Mouse (Mus musculus) hindbrain, embryonic 16.5 days (tissue): Measurements from ENCODE around the gene Capg. TPM values are rescaled to one million over a fixed set of nuclear protein-coding genes. Genes with fewer than 3 reads are reported as not detected.

Source experiments
- ATAC-seq: fragments of 200-750 bp; cut with Nextera tagmentation; 2 replicates; pipeline ENCODE4 v1.8.0; 2017; ENCODE audit warnings: moderate TSS enrichment, moderate library complexity
- H3K27ac ChIP-seq: fragments of 300-500 bp; sonication (generic); 2 replicates; pipeline ENCODE4 v1.5.1; 2014; ENCODE audit warnings: low read depth, mild to moderate bottlenecking, control low read depth, low read length, moderate library complexity
- H3K27me3 ChIP-seq: fragments of 300-500 bp; sonication (generic); replicated peaks from 2 replicates; pipeline ENCODE4 v1.6.1; 2014; ENCODE audit warnings: low read length; ENCODE audit not compliant: control insufficient read depth, insufficient read depth
- H3K36me3 ChIP-seq: fragments of 300-500 bp; sonication (generic); 2 replicates; pipeline ENCODE4 v1.6.1; 2014; ENCODE audit warnings: mild to moderate bottlenecking, low read length, moderate library complexity, mixed read lengths; ENCODE audit not compliant: control insufficient read depth, insufficient read depth
- H3K4me1 ChIP-seq: fragments of 300-500 bp; sonication (generic); 2 replicates; pipeline ENCODE4 v1.6.1; 2014; ENCODE audit warnings: low read depth, low read length; ENCODE audit not compliant: control insufficient read depth, insufficient read depth
- H3K4me2 ChIP-seq: fragments of 300-500 bp; sonication (generic); 2 replicates; pipeline ENCODE4 v1.6.1; 2014; ENCODE audit warnings: mild to moderate bottlenecking, low read length, control low read depth, moderate library complexity
- H3K4me3 ChIP-seq: fragments of 300-500 bp; sonication (generic); 2 replicates; pipeline ENCODE4 v1.5.1; 2014; ENCODE audit warnings: mild to moderate bottlenecking, low read length, control low read depth, moderate library complexity
- H3K9ac ChIP-seq: fragments of 300-500 bp; sonication (generic); 2 replicates; pipeline ENCODE4 v1.6.1; 2014; ENCODE audit warnings: low read depth, mild to moderate bottlenecking, control low read depth, low read length, moderate library complexity
- H3K9me3 ChIP-seq: fragments of 300-500 bp; sonication (generic); 2 replicates; pipeline ENCODE4 v1.6.1; 2014; ENCODE audit warnings: mild to moderate bottlenecking, low read length, moderate library complexity; ENCODE audit not compliant: control insufficient read depth
- WGBS: fragments of 180-500 bp; shearing (Covaris S2); extraction: QIAGEN DNeasy Blood & Tissue Kit; methylation state at CpG from one replicate; pipeline ENCODE4 v1.1.7; 2014; 5-methylcytosine and 5-hydroxymethylcytosine counted together
- polyA plus RNA-seq: library from polyadenylated mRNA; unstranded; fragments of >200 nt; fragmentation: Nextera tagmentation; extraction: Ambion mirVana; gene quantifications from 2 replicates; pipeline ENCODE4 v1.2.1, GENCODE M21; 2015

Capg gene
- polyA plus RNA-seq, 1 experiment from 2014 or later, result 10.2 TPM

- Histone ChIP-seq H3K9ac (peak overlapping the region; percentile 66), H3K36me3 (no peaks in the 10 kb centered on the region), H3K4me1 (peaks cover 26% of the 10 kb centered on the region), H3K27ac (peak overlapping the region; percentile 95), H3K27me3 (no peaks in the 10 kb centered on the region), H3K4me2 (peak overlapping the region; percentile 68), H3K4me3 (peak overlapping the region; percentile 36), H3K9me3 (no peaks in the 10 kb centered on the region)
- ATAC-seq, result peak; percentile 90
- 1% methylated on average over 33 of the region's 33 CpGs for WGBS
Observed at GRCm38 (mm10) chr6:72512386-72513070, 31.7 kb upstream of the Capg start.

- Histone ChIP-seq H3K9me3 (no peaks in the 10 kb centered on the region), H3K27ac (peak overlapping the region; percentile 95), H3K4me1 (peaks cover 26% of the 10 kb centered on the region), H3K9ac (peak overlapping the region; percentile 66), H3K4me2 (peak overlapping the region; percentile 68), H3K36me3 (no peaks in the 10 kb centered on the region), H3K4me3 (peak overlapping the region; percentile 36), H3K27me3 (no peaks in the 10 kb centered on the region)
- 23% methylated on average over 7 of the region's 7 CpGs for WGBS
- ATAC-seq, result peak; percentile 7
Observed at GRCm38 (mm10) chr6:72513071-72513440, 31.1 kb upstream of the Capg start.

- Histone ChIP-seq H3K4me1 (peaks cover 37% of the 10 kb centered on the region), H3K9ac (no peak overlapping the region), H3K9me3 (no peaks in the 10 kb centered on the region), H3K4me3 (no peak overlapping the region), H3K27me3 (no peaks in the 10 kb centered on the region), H3K36me3 (no peaks in the 10 kb centered on the region), H3K27ac (no peak overlapping the region), H3K4me2 (no peak overlapping the region)
- WGBS, result 83% methylated on average over 6 of the region's 6 CpGs
- ATAC-seq, result no peak
Observed at GRCm38 (mm10) chr6:72515644-72516043, 28.5 kb upstream of the Capg start.

- Histone ChIP-seq H3K27ac (peak overlapping the region; percentile 95), H3K4me2 (no peak overlapping the region; the same call in 1 of the 2 replicates), H3K4me3 (no peak overlapping the region), H3K36me3 (no peaks in the 10 kb centered on the region), H3K9me3 (no peaks in the 10 kb centered on the region), H3K27me3 (no peaks in the 10 kb centered on the region), H3K9ac (peak overlapping the region; percentile 7; the same call in 1 of the 2 replicates), H3K4me1 (peaks cover 19% of the 10 kb centered on the region)
- no peak for ATAC-seq
- WGBS, result 88% methylated on average over 1 of the region's 1 CpGs
Observed at GRCm38 (mm10) chr6:72518842-72519241, 25.3 kb upstream of the Capg start.

- Histone ChIP-seq H3K9ac (peak overlapping the region; percentile 58), H3K36me3 (no peaks in the 10 kb centered on the region), H3K9me3 (no peaks in the 10 kb centered on the region), H3K27me3 (no peaks in the 10 kb centered on the region), H3K4me3 (peak overlapping the region; percentile 6; the same call in 1 of the 2 replicates), H3K27ac (peak overlapping the region; percentile 95), H3K4me1 (peaks cover 15% of the 10 kb centered on the region), H3K4me2 (peak overlapping the region; percentile 51)
- WGBS, result 15% methylated on average over 8 of the region's 8 CpGs
- peak; percentile 6 for ATAC-seq
Observed at GRCm38 (mm10) chr6:72519303-72519702, 24.9 kb upstream of the Capg start.

GRCm38 (mm10) chr6:72519892-72520663 lies 24.1 kb upstream of the Capg start:
- H3K4me3 ChIP-seq, result peak overlapping the region; percentile 5; the same call in 1 of the 2 replicates
- 3% methylated on average over 10 of the region's 10 CpGs for WGBS
- H3K9ac ChIP-seq, result peak overlapping the region; percentile 58
- H3K4me2 ChIP-seq, result peak overlapping the region; percentile 51
- peaks cover 15% of the 10 kb centered on the region for H3K4me1 ChIP-seq
- no peaks in the 10 kb centered on the region for H3K36me3 ChIP-seq
- H3K27me3 ChIP-seq, result no peaks in the 10 kb centered on the region
- no peaks in the 10 kb centered on the region for H3K9me3 ChIP-seq
- peak; percentile 93 for ATAC-seq
- peak overlapping the region; percentile 95 for H3K27ac ChIP-seq

- Histone ChIP-seq H3K9ac (no peak overlapping the region), H3K27ac (peak overlapping the region; percentile 95), H3K36me3 (no peaks in the 10 kb centered on the region), H3K4me2 (no peak overlapping the region), H3K4me1 (peaks cover 15% of the 10 kb centered on the region), H3K9me3 (no peaks in the 10 kb centered on the region), H3K27me3 (no peaks in the 10 kb centered on the region), H3K4me3 (no peak overlapping the region)
- 93% methylated on average over 5 of the region's 5 CpGs for WGBS
- ATAC-seq, result no peak
Observed at GRCm38 (mm10) chr6:72520904-72521303, 23.3 kb upstream of the Capg start.

GRCm38 (mm10) chr6:72521607-72522006 lies 22.6 kb upstream of the Capg start, which contains the start of gene Sh2d6:
Gene Sh2d6 (minus strand): TSS chr6:72521707.
- no peak within 1 kb of the TSS for H3K4me3 ChIP-seq
- H3K9me3 ChIP-seq, result no peaks in the 10 kb centered on the region
- 94% methylated on average over 5 of the region's 5 CpGs for WGBS

GRCm38 (mm10) chr6:72522288-72522687 lies 21.9 kb upstream of the Capg start:
- Histone ChIP-seq H3K9me3 (no peaks in the 10 kb centered on the region), H3K27me3 (no peaks in the 10 kb centered on the region), H3K4me3 (no peak overlapping the region), H3K36me3 (no peaks in the 10 kb centered on the region), H3K9ac (no peak overlapping the region), H3K4me2 (no peak overlapping the region), H3K27ac (no peak overlapping the region), H3K4me1 (peaks cover 15% of the 10 kb centered on the region)
- 85% methylated on average over 5 of the region's 5 CpGs for WGBS
- no peak for ATAC-seq

More at GRCm38 (mm10) chr6:72521607-72522006, 22.6 kb upstream of the Capg start, which contains the start of gene Sh2d6:
- Histone ChIP-seq H3K4me2 (no peak within 1 kb of the TSS), H3K4me1 (peaks cover 15% of the 10 kb centered on the region), H3K27ac (peak within 1 kb of the TSS; percentile 95), H3K9ac (no peak within 1 kb of the TSS), H3K27me3 (no peaks in the 10 kb centered on the region), H3K36me3 (no peaks in the 10 kb centered on the region)
- no peak for ATAC-seq
